Mouse (Mus musculus) ES-Bruce4 (cell line): ENCODE data around the gene Ubr4. TPM values are rescaled to one million over a fixed set of nuclear protein-coding genes. Genes with fewer than 3 reads are reported as not detected.

Experiments used
- H3K27ac ChIP-seq: 2 replicates; pipeline ENCODE4 v1.5.1; 2012; ENCODE audit warnings: low read length, inconsistent platforms; ENCODE audit not compliant: insufficient read depth
- H3K27me3 ChIP-seq: 2 replicates; pipeline ENCODE4 v1.6.1; 2012; ENCODE audit warnings: mild to moderate bottlenecking, low read length, inconsistent platforms; ENCODE audit not compliant: control insufficient read depth, poor library complexity, insufficient read depth, severe bottlenecking
- H3K36me3 ChIP-seq: 2 replicates; pipeline ENCODE4 v1.6.1; 2012; ENCODE audit warnings: inconsistent platforms, mild to moderate bottlenecking, low read length, moderate library complexity; ENCODE audit not compliant: control insufficient read depth, poor library complexity, insufficient read depth, severe bottlenecking
- H3K4me1 ChIP-seq: one replicate; pipeline ENCODE4 v1.8.1; 2011; ENCODE audit warnings: low read length; ENCODE audit not compliant: control insufficient read depth, insufficient read depth
- H3K4me3 ChIP-seq: 2 replicates; pipeline ENCODE4 v1.5.1; 2011; ENCODE audit warnings: low read depth, mild to moderate bottlenecking, low read length
- H3K9ac ChIP-seq: 2 replicates; pipeline ENCODE4 v1.6.1; 2012; ENCODE audit warnings: low read depth, mild to moderate bottlenecking, inconsistent platforms; ENCODE audit not compliant: poor library complexity, severe bottlenecking
- H3K9me3 ChIP-seq: replicated peaks from 2 replicates; pipeline ENCODE4 v1.6.1; 2012; ENCODE audit warnings: mild to moderate bottlenecking, low read length, inconsistent platforms; ENCODE audit not compliant: control insufficient read depth, poor library complexity, insufficient read depth, severe bottlenecking
- CTCF ChIP-seq: IDR thresholded peaks from one replicate; pipeline ENCODE4 v1.8.1; 2011; ENCODE audit warnings: low read depth, low read length
- EP300 ChIP-seq: IDR thresholded peaks from 2 replicates; pipeline ENCODE4 v1.6.1; 2011; ENCODE audit warnings: low read depth, low read length; ENCODE audit not compliant: insufficient read depth
- POLR2A ChIP-seq: IDR thresholded peaks from one replicate; pipeline ENCODE4 v1.8.1; 2011; ENCODE audit warnings: low read length; ENCODE audit not compliant: insufficient read depth
- polyA plus RNA-seq: library from polyadenylated mRNA; stranded (reverse); fragments of >200 nt; gene quantifications from 2 replicates; pipeline ENCODE4 v1.2.4, GENCODE M21; 2011; ENCODE audit warnings: low read depth; ENCODE audit not compliant: missing spikeins, insufficient read depth, insufficient read length

Ubr4 gene
- polyA plus RNA-seq, 1 experiment: 141 TPM

DNA sequence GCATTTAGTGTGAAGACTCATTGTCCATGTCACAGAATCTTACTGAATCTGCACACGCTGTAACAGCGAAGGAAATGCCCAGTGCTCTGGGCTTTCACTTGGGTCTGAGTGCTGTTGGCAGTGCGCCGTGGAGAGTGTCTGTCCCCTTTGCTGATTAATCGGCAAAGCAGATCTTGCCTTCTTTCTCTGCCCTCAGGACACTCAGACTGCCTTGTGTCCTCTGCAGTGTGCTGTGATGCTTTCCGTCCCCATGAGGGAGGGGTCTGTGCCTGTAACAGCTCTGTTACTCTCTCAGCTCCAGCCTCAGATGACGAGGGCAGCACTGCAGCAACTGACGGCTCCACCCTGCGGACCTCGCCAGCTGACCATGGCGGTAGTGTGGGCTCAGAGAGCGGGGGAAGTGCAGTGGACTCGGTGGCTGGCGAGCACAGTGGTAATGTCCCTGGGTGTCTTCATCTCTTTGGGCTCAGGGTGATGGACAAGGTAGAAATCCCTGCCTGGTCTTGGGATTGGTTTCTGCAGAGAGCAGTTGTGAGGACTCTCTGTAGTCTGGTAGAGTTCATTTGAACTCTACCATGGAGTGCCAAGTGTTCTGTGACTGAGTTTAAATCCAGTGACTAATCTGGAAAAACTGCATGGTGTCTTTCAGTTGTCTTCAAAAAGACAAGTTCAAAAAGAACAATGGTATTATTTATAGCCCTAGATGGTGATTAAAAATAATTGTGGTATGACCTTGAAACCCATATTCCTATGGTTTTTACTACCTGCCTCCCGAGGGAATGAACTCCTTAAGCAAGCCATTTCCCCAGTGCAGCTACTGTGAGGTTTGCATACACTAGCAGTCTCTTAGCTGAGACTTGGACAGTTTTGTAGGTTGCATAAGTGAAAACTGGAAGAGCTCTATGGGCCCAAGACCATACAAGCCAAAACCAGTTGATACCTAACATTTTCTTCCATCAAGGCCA, 90.3 kb downstream of the Ubr4 start:
- no peak overlapping the region for H3K27ac ChIP-seq
- no peak overlapping the region for H3K4me3 ChIP-seq
- peaks cover 56% of the 10 kb centered on the region for H3K36me3 ChIP-seq
- H3K4me1 ChIP-seq: no peaks in the 10 kb centered on the region
- H3K9me3 ChIP-seq: no peaks in the 10 kb centered on the region
- H3K27me3 ChIP-seq: no peaks in the 10 kb centered on the region
- no peak overlapping the region for H3K9ac ChIP-seq
- no peak for TF ChIP-seq CTCF
- TF ChIP-seq POLR2A: no peak
- no peak for TF ChIP-seq EP300

- H3K9me3 ChIP-seq: no peaks in the 10 kb centered on the region
- H3K27me3 ChIP-seq: no peaks in the 10 kb centered on the region
- H3K4me1 ChIP-seq: no peaks in the 10 kb centered on the region
- no peak overlapping the region for H3K27ac ChIP-seq
- H3K36me3 ChIP-seq: peaks cover 59% of the 10 kb centered on the region
- no peak overlapping the region for H3K4me3 ChIP-seq
- no peak overlapping the region for H3K9ac ChIP-seq
- no peak for TF ChIP-seq POLR2A
- no peak for TF ChIP-seq EP300
- TF ChIP-seq CTCF: no peak
These were observed 91.9 kb downstream of the Ubr4 start for GRCm38 (mm10) chr4:139444315-139444714.

GRCm38 (mm10) chr4:139446176-139446575, 93.8 kb downstream of the Ubr4 start:
- H3K4me1 ChIP-seq: no peaks in the 10 kb centered on the region
- no peak overlapping the region for H3K27ac ChIP-seq
- H3K36me3 ChIP-seq: peaks cover 65% of the 10 kb centered on the region
- TF ChIP-seq CTCF: no peak
- TF ChIP-seq EP300: no peak
- no peak for TF ChIP-seq POLR2A
- no peaks in the 10 kb centered on the region for H3K9me3 ChIP-seq
- H3K27me3 ChIP-seq: no peaks in the 10 kb centered on the region
- H3K4me3 ChIP-seq: no peak overlapping the region
- H3K9ac ChIP-seq: no peak overlapping the region

DNA sequence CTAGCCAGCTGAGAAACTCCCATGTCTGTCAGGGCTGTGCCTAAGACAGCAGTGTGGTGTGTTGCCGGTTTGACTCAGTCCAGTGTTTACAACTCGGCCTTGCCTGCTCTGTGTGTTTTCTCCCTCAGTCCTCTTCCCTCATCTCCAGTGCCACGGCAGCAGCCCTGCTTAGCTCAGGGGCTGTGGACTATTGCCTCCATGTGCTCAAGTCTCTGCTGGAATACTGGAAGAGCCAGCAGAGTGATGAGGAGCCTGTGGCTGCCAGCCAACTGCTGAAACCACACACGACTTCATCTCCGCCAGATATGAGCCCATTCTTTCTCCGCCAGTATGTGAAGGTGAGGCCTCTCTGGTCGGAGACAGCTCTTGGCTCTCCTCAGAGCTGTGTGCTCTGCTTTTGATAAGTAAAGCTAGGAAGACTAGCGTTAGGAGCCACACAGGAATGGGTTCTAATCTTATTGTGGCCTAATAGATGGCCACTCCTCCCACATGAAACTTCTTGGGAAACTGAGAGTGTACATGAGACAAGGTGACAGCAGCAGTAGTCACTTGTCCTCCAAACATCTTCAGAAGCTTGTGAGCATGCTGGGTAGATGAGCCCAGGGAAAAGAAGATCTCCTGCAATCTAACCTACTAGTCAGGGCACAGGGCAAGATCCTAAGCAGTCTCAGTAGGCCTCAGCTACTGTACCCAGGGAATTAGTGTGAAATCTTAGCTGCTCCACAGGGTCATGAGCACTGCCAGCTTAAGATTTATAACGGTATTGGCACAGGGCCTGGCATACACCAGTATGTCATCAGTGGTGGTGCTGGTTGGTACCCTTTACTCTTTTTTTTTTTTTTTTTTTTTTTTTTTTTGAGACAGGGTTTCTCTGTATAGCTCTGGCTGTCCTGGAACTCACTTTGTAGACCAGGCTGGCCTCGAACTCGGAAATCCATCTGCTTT, 94.6 kb downstream of the Ubr4 start:
- no peaks in the 10 kb centered on the region for H3K9me3 ChIP-seq
- no peak for TF ChIP-seq CTCF
- TF ChIP-seq POLR2A: no peak
- TF ChIP-seq EP300: no peak
- H3K27me3 ChIP-seq: no peaks in the 10 kb centered on the region
- H3K4me1 ChIP-seq: no peaks in the 10 kb centered on the region
- H3K4me3 ChIP-seq: no peak overlapping the region
- no peak overlapping the region for H3K9ac ChIP-seq
- H3K27ac ChIP-seq: no peak overlapping the region
- H3K36me3 ChIP-seq: peaks cover 73% of the 10 kb centered on the region

GRCm38 (mm10) chr4:139452944-139453700, 100.7 kb downstream of the Ubr4 start:
- H3K4me1 ChIP-seq: no peaks in the 10 kb centered on the region
- H3K4me3 ChIP-seq: no peak overlapping the region
- H3K9me3 ChIP-seq: no peaks in the 10 kb centered on the region
- no peak overlapping the region for H3K27ac ChIP-seq
- no peak for TF ChIP-seq POLR2A
- TF ChIP-seq CTCF: no peak
- TF ChIP-seq EP300: no peak
- H3K27me3 ChIP-seq: no peaks in the 10 kb centered on the region
- H3K36me3 ChIP-seq: peaks cover 81% of the 10 kb centered on the region
- no peak overlapping the region for H3K9ac ChIP-seq
